Mouse (Mus musculus) lung, postnatal 0 days (tissue): ENCODE results near the gene Mink1.

Experiments
- CTCF ChIP-seq: IDR thresholded peaks from 2 replicates; pipeline ENCODE4 v1.5.1; 2016; ENCODE audit warnings: antibody characterized with exemption, mild to moderate bottlenecking
- EP300 ChIP-seq: IDR thresholded peaks from 2 replicates; pipeline ENCODE4 v1.6.1; 2016; ENCODE audit warnings: antibody characterized with exemption, mild to moderate bottlenecking, control low read depth

GRCm38 (mm10) chr11:70608381-70609066 is 45.8 kb downstream of the Mink1 start:
- TF ChIP-seq EP300 (no peak), CTCF (peak; percentile 62)
